Mouse (Mus musculus): ENCODE measurements at regions not wholly inside any gene's neighbourhood (a gene's known extent, or its start where the extent isn't known, plus 50 kb on each side); places are given as distances from the start of the nearest gene placed in this dataset.
"Not testable (repeated sequence)": the region's sequence is repeated elsewhere in the genome, so short reads cannot be mapped to it uniquely, and the experiment has no call there.

DNA sequence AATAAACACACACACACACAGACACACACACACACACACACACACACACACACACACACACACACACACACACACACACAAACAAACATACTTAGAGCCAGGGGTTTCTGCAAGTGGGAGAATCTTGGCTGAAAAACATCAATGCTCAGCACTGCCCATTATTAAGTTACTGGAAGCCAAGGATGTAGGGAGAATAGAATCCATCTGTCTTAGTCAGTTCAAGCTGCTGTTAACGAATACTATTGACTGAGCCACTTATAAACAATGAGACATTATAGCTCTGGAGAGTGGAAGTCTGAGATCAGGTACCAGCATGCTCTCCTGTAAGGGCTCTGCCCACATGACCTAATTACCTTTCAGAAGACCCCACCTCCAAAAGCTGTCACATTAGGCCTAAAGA lies 87.4 kb downstream of the Fam174b start:
- DNase-seq (ENCODE audit: low spot score in 2 of 2) = no peak

DNA sequence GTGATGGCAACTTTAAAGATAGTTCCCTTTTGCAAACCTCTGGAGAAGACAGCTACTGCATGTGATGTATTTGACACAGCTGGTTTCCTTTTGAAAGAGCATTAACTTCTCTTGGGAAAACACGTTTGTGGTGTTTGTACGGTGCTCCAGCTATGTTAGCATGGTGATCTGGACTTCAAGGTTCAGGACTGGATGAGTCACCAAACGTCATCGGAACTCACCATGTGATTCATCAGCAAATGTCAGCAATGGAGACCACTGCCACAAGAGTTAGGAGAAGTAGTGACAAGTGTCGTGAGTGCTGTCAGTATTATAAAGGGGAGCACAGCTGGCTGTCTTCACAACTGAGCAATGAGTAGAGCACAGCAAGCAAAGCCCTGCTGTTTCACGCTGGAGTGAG lies 90.5 kb downstream of the Fam174b start:
- no peak for DNase-seq (ENCODE audit: low spot score in 2 of 2)

DNA sequence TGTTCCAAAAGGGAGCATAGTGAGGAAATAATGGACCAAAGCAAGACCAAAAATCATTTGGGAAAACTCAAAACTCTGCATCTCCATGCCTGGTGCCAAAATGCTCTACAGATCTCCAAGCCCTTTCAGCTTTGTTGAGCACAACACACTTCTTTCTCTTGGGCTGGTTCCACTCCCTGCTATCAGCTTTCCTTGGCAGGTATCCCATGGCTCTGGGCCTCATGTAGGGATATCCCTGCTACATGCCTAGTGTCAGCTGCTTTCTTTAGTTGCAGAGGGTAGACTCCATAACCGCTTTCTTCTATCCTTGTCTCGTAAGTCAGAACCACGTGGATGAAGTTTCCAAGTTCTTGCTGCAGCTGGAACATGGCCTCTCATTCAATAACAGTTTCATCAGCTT lies 100.3 kb downstream of the Fam174b start:
- no peak for DNase-seq (ENCODE audit: low spot score in 2 of 2)

DNA sequence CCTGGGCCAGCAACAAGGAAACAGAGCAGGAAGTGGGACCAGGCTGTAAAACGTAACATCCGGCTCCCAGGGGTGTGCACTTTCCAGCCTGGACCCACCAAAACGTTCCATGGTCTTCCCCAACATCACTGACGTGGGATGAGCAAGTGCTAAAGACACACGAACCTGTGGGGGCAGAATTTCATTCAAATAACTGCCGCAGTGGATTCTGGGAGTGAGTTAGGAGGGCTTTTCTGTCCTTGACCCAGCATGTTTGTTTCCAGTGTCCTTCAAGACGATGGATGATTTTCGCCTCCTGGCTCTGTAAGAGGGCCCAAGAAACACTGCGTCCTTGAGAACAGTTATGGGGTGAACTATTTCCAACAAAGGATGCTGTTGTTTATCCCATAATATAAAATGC lies 112.1 kb downstream of the Fam174b start:
- no peak for DNase-seq (ENCODE audit: low spot score in 2 of 2)

DNA sequence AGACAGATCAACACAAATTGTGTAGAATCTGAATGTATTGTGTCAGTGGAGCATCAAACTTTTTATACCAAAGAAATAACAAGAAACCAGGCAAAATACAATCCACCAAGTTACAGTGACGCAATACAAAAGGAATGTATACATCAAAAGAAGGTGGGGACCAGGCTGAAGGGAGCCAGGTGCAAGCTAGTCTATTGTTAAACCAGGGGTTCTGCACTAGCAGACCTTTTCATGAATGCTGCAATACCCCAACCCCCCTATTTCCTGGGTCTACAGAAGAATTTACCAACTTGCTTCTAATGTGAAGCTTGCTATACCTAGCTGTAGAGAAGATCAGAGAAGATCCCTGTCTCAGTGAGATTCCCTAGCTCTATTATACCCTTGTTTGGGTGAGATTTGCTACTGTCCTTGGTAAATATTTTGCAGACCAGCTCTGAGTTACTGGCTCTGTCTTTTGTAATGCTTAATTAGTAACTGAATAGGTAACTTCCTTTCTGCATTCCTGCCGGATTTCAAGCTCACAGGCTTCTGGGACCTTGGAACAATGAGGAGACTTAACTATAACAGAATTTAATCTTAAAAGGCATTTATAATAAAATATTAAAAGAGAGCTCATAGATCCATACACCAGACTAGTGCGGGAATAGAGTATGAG lies 113.3 kb downstream of the Fam174b start:
- DNase-seq (ENCODE audit: low spot score in 2 of 2) = not testable (repeated sequence)

DNA sequence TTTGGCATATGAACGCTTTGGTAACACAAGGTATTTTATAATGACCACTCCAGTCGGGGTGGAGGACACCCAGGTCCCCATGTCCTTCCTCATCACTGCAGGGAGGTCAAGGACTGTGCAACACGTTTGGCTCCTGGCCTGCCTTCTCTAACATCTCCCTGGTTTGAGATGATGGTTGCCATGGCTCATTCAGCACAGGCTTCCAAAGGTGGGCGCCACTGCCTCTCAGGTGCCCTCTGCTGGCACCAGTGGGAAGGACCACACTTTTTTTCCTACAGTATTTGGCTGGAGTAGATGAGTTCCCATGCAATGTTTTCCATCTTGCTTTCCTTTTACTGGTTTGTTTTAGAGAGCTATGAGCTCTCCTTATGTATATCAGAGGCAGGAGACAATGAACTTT lies 115.4 kb downstream of the Fam174b start:
- DNase-seq (ENCODE audit: low spot score in 2 of 2) = peak in 1 of 2 experiments; percentile 39

DNA sequence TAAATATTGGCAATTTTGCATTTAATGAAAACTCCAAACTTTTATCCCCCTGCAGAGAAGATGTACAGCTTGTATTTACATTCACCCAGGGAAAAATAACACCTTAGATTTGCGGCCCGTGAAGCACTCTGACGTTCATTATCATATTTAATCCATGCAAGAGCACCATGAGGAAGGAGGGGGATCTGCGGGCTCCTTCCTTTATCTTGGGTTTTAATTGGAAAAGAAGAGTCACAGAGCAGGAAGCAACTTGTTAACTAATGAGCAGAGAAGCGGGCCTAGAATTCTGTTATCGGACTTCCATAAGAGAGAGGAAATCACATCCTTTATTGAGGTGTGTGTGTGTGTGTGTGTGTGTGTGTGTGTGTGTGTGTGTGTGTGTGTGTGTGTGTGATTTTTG lies 116.8 kb downstream of the Fam174b start:
- DNase-seq (ENCODE audit: low spot score in 2 of 2) = no peak

DNA sequence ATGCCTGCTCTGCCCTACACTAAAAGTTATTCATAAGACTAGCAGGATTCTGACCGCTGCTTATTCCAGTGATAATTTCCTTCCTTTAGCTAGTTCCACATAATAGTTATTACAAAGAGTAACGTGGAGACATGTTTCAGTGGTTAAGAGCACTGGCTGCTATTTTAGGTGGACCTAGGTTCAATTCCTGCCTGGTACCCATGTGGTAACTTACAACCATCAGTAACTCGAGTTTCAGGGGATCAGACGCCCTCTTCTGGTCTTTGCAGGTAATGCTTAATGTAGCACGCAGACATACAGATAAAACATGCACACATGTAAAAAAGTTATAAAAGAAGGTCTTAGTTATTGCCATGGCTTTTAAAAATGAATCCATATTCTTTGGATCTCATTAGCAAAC lies 125.0 kb downstream of the Fam174b start:
- DNase-seq (ENCODE audit: low spot score in 2 of 2) = no peak

DNA sequence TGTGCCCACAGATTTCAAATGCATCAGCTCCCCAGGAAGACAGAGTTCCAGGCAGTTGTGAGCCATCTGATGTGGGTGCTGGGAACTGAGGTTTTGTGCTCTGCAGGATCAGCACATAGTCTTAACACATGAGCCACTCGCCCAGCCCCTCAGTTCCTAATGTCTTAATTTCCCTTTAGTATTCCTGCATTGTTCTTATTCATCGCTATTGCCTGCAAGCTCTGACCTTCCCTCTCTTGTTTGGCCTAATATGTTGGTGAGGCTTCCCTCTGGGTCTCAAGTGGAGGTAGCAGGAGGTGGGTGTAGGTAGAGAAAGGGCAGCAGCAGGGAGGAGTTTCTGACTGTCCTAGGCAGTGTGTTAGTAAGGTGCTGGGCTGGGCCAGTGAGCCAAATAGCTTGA lies 132.1 kb downstream of the Fam174b start:
- no peak for DNase-seq (ENCODE audit: low spot score in 2 of 2)

DNA sequence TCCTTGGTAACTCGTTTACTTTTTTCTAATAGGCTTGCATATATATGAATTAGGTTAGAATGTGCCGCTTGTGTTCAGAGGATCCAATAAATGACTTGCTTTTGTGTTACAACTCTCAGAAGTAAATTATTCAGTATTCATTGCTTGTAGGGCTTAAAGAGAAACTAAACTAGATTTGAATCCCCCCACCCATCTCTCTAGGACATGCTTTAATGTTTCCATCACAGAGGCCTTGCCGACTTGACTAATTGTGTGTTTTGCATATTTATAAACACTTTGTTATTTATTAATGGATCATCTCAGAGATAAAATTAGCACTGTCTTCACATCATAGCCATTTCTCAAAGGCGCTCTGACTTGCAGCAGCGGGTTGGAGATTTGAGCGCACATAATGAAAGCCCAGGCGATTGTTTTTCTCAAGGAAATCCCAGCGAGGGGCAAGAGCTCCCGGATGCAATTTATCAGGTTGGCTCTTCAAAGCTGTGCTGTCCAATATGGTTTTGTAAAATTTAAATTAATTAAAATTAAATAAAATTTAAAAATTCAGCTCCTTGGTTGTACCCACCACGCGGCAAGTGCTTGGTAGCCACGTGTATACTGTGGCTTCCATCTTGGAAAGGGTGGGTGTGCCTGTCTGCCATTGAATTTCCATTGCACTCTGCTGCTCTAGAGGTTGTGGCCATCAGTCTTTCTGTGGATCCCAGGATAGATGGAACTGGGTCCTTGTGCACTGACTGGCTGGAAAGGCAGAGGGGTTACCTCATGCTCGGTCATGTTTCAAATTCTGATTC lies 132.0 kb downstream of the St8sia2 start:
- DNase-seq (ENCODE audit: low spot score in 2 of 2) = no peak

DNA sequence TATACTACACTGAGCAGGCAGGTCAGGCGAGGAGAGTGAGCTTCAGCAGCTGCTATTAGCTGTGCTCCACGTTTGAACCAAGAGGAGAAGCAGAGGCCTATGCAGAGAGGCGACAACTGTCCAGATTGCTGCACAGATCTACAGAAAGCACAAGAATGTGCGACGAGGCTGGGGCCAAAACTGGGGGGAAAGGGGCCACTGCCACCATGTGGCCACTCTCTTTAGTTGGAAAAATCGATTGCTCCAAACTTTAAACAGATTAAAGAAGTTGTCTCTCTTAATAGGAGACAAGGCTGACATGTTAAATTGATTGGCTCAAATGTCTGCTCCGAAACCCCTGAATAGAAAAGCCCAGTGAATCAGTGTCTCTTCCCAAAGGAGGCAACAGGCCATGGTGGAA lies 127.3 kb downstream of the St8sia2 start:
- no peak for DNase-seq (ENCODE audit: low spot score in 2 of 2)
